Mouse (Mus musculus): ENCODE results near the gene Cacna2d3. TPM values are rescaled to one million over a fixed set of nuclear protein-coding genes. Genes with fewer than 3 reads are reported as not detected.

Cacna2d3 gene
- total and polyA plus RNA-seq, 3 experiments, result not detected

GRCm38 (mm10) chr14:28959042-28959441, 762.6 kb downstream of the Cacna2d3 start:
- Histone ChIP-seq H3K36me3 (ENCODE audit: control insufficient read depth in 1 of 2, insufficient read depth in 2 of 2, low read length in 2 of 2) (no peaks in the 10 kb centered on the region), H3K4me1 (ENCODE audit: control insufficient read depth in 1 of 2, insufficient read depth in 2 of 2, low read length in 2 of 2) (no peaks in the 10 kb centered on the region), H3K27ac (ENCODE audit: control insufficient read depth, low read depth, low read length) (no peak overlapping the region), H3K9me3 (replicated peaks; ENCODE audit: insufficient read depth, low read length) (no peaks in the 10 kb centered on the region), H3K4me3 (ENCODE audit: control insufficient read depth in 1 of 2, insufficient read depth in 1 of 2, low read depth in 2 of 2, low read length in 2 of 2) (no peak overlapping the region), H3K9ac (ENCODE audit: control insufficient read depth, low read depth, low read length, poor library complexity, severe bottlenecking) (no peak overlapping the region), H3K27me3 (ENCODE audit: control insufficient read depth in 1 of 2, insufficient read depth in 2 of 2, low read length in 2 of 2) (no peaks in the 10 kb centered on the region), H3K79me2 (ENCODE audit: control insufficient read depth, insufficient read depth, low read length, poor library complexity) (no peaks in the 10 kb centered on the region)
- no peak for TF ChIP-seq EP300 (IDR thresholded peaks at IDR 0.05; ENCODE audit: low read depth in 1 of 2, low read length in 2 of 2)
- TF ChIP-seq BHLHE40 (IDR thresholded peaks at IDR 0.05; ENCODE audit: borderline replicate concordance, low read depth, low read length), result no peak
- TF ChIP-seq POLR2A (IDR thresholded peaks at IDR 0.05; ENCODE audit: control insufficient read depth in 1 of 2, insufficient read depth in 1 of 2, low read depth in 1 of 2, low read length in 2 of 2, poor library complexity in 1 of 2), result no peak
- no peak for TF ChIP-seq NRF1 (IDR thresholded peaks at IDR 0.05; ENCODE audit: insufficient read depth, low read depth, low read length, poor library complexity, severe bottlenecking)
- TF ChIP-seq UBTF (IDR thresholded peaks at IDR 0.05; ENCODE audit: borderline replicate concordance, insufficient read depth, low read depth, low read length), result no peak
- no peak for TF ChIP-seq RCOR1 (IDR thresholded peaks at IDR 0.05; ENCODE audit: low read depth, low read length)
- no peak for TF ChIP-seq MYB (IDR thresholded peaks at IDR 0.05; ENCODE audit: low read depth, low read length)
- no peak for TF ChIP-seq MXI1 (IDR thresholded peaks at IDR 0.05; ENCODE audit: low read depth, low read length)
- TF ChIP-seq MAX (IDR thresholded peaks at IDR 0.05; ENCODE audit: low read length), result no peak
- TF ChIP-seq KAT2A (conservative IDR thresholded peaks at IDR 0.05; ENCODE audit: low read depth, low read length), result no peak
- TF ChIP-seq POLR2AphosphoS5 (IDR thresholded peaks at IDR 0.05; ENCODE audit: borderline replicate concordance, low read depth, low read length), result no peak
- no peak for TF ChIP-seq SMC3 (IDR thresholded peaks at IDR 0.05; ENCODE audit: low read depth, low read length)
- TF ChIP-seq RAD21 (IDR thresholded peaks at IDR 0.05; ENCODE audit: low read depth, low read length), result no peak
- no peak for TF ChIP-seq CHD1 (IDR thresholded peaks at IDR 0.05; ENCODE audit: low read depth, low read length)
- TF ChIP-seq CHD2 (IDR thresholded peaks at IDR 0.05; ENCODE audit: low read length), result no peak
- TF ChIP-seq MEF2A (IDR thresholded peaks at IDR 0.05; ENCODE audit: extremely low read depth, insufficient replicate concordance, low read depth, low read length, poor library complexity, severe bottlenecking), result no peak
- no peak for TF ChIP-seq ELF1 (IDR thresholded peaks at IDR 0.05; ENCODE audit: low read depth, low read length)
- TF ChIP-seq MAFK (IDR thresholded peaks at IDR 0.05; ENCODE audit: borderline replicate concordance, low read depth, low read length), result no peak
- DNase-seq (ENCODE audit: low read depth, low spot score), result no peak

GRCm38 (mm10) chr14:28958131-28959015, 763.3 kb downstream of the Cacna2d3 start:
- Histone ChIP-seq H3K27ac (ENCODE audit: control insufficient read depth, low read depth, low read length) (no peak overlapping the region), H3K27me3 (ENCODE audit: control insufficient read depth in 1 of 2, insufficient read depth in 2 of 2, low read length in 2 of 2) (no peaks in the 10 kb centered on the region), H3K4me3 (ENCODE audit: control insufficient read depth in 1 of 2, insufficient read depth in 1 of 2, low read depth in 2 of 2, low read length in 2 of 2) (no peak overlapping the region), H3K9ac (ENCODE audit: control insufficient read depth, low read depth, low read length, poor library complexity, severe bottlenecking) (no peak overlapping the region), H3K9me3 (replicated peaks; ENCODE audit: insufficient read depth, low read length) (no peaks in the 10 kb centered on the region), H3K4me1 (ENCODE audit: control insufficient read depth in 1 of 2, insufficient read depth in 2 of 2, low read length in 2 of 2) (no peaks in the 10 kb centered on the region), H3K79me2 (ENCODE audit: control insufficient read depth, insufficient read depth, low read length, poor library complexity) (no peaks in the 10 kb centered on the region), H3K36me3 (ENCODE audit: control insufficient read depth in 1 of 2, insufficient read depth in 2 of 2, low read length in 2 of 2) (no peaks in the 10 kb centered on the region)
- TF ChIP-seq NELFE (IDR thresholded peaks at IDR 0.05; ENCODE audit: low read depth, low read length) (no peak), POLR2A (IDR thresholded peaks at IDR 0.05; ENCODE audit: control insufficient read depth in 1 of 2, insufficient read depth in 1 of 2, low read depth in 1 of 2, low read length in 2 of 2, poor library complexity in 1 of 2) (no peak), ZNF384 (IDR thresholded peaks at IDR 0.05; ENCODE audit: low read depth, low read length) (no peak), USF1 (IDR thresholded peaks at IDR 0.05; ENCODE audit: low read depth, low read length) (no peak), ELF1 (IDR thresholded peaks at IDR 0.05; ENCODE audit: low read depth, low read length) (no peak), E2F4 (IDR thresholded peaks at IDR 0.05; ENCODE audit: borderline replicate concordance, low read depth, low read length) (no peak), BHLHE40 (IDR thresholded peaks at IDR 0.05; ENCODE audit: borderline replicate concordance, low read depth, low read length) (no peak), HCFC1 (IDR thresholded peaks at IDR 0.05; ENCODE audit: low read depth, low read length) (no peak), MAZ (IDR thresholded peaks at IDR 0.05; ENCODE audit: low read depth, low read length) (no peak), MAX (IDR thresholded peaks at IDR 0.05; ENCODE audit: low read length) (no peak), GATA1 (IDR thresholded peaks at IDR 0.05; ENCODE audit: low read depth, low read length) (no peak), POLR2AphosphoS2 (IDR thresholded peaks at IDR 0.05; ENCODE audit: low read length) (no peak), MXI1 (IDR thresholded peaks at IDR 0.05; ENCODE audit: low read depth, low read length) (no peak), ZKSCAN1 (IDR thresholded peaks at IDR 0.05; ENCODE audit: low read depth, low read length) (no peak), TBP (IDR thresholded peaks at IDR 0.05; ENCODE audit: low read depth, low read length) (no peak), EP300 (IDR thresholded peaks at IDR 0.05; ENCODE audit: low read depth in 1 of 2, low read length in 2 of 2) (no peak), SMC3 (IDR thresholded peaks at IDR 0.05; ENCODE audit: low read depth, low read length) (no peak)
- no peak for DNase-seq (ENCODE audit: low read depth, low spot score)

All from MEL (cell line).